Mouse (Mus musculus): ENCODE results near the gene Otud7b. TPM values are rescaled to one million over a fixed set of nuclear protein-coding genes. Genes with fewer than 3 reads are reported as not detected.
A peak's percentile ranks its signal among the peaks of the same experiment; 100 is the strongest.

The Otud7b gene
- polyA plus RNA-seq, 1 experiment from 2014 or later = 19.8 TPM

DNA sequence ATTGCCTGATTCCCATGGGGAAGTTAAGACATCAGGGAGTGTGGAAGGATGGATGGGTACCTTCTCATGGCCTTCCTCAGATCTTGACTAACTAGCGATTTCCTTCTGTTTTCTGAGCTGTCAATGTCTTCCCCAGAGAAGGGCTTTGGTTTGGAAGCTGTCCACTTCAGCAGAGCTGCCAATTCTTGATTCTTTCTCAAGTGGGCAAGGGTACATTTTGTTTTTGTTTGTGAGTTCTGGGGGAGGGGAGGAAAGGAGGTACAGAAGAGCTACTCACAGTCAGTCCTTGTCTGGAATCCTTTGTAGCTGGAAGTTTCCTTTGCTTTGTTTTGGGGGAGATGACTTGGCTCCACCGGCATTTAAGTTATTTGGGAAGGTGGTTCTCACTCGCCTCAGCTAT is 8.9 kb downstream of the Otud7b start:
- no peak overlapping the region for H3K4me2 ChIP-seq (replicated peaks)
- no peaks in the 10 kb centered on the region for H3K9me3 ChIP-seq
- ATAC-seq = no peak
- no peaks in the 10 kb centered on the region for H3K36me3 ChIP-seq
- WGBS = 51% methylated on average over 3 of the region's 3 CpGs
- no peak overlapping the region for H3K4me3 ChIP-seq (replicated peaks)
- H3K27me3 ChIP-seq (replicated peaks) = no peaks in the 10 kb centered on the region
- H3K9ac ChIP-seq = no peak overlapping the region
- H3K27ac ChIP-seq = no peak overlapping the region
- H3K4me1 ChIP-seq (replicated peaks) = no peaks in the 10 kb centered on the region

DNA sequence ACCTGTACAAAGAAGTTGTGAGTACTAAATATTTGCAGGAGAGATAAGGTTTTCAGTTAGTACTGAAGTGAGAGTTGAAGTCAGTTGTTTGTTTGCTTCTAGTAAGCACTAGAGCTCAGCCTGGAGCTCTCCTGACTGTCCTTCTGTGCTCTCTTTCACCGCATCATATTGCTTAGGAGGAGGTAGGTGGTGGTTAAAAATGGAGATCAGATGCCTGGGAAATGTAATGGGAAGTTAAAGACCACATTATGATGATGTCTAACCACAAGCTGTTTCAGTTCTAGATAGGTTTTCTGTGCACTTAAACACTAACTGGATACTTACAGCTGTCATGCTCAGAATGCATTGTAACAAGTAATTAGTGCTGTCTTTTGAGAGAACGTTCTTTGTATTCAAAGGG is 13.8 kb downstream of the Otud7b start:
- no peaks in the 10 kb centered on the region for H3K4me1 ChIP-seq (replicated peaks)
- no peaks in the 10 kb centered on the region for H3K9me3 ChIP-seq
- no peaks in the 10 kb centered on the region for H3K27me3 ChIP-seq (replicated peaks)
- H3K36me3 ChIP-seq = no peaks in the 10 kb centered on the region
- 73% methylated on average over 2 of the region's 2 CpGs for WGBS
- no peak overlapping the region for H3K9ac ChIP-seq
- no peak overlapping the region for H3K4me3 ChIP-seq (replicated peaks)
- ATAC-seq = no peak
- H3K27ac ChIP-seq = no peak overlapping the region
- H3K4me2 ChIP-seq (replicated peaks) = no peak overlapping the region

DNA sequence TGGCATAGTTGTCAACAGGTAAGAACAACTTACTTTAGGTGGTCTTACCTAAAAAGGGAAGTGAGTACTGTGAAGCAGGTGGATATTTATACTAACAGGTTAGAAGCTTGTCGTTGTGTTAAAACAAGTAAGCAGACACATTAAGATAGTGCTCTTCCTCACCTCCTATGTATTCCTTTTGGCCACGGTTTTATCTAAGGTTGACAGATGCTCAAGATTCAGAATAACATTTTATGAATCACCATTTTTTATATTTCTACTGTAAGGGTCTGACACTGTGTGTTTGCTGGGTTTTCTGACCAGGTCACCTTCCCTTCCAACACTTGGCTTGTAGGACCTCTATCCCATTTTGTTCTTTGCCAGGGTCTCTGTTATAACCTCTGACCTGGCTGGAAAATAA is 14.4 kb downstream of the Otud7b start:
- no peak overlapping the region for H3K4me3 ChIP-seq (replicated peaks)
- WGBS = 95% methylated on average over 2 of the region's 2 CpGs
- H3K27me3 ChIP-seq (replicated peaks) = no peaks in the 10 kb centered on the region
- no peaks in the 10 kb centered on the region for H3K36me3 ChIP-seq
- no peak overlapping the region for H3K9ac ChIP-seq
- no peak overlapping the region for H3K4me2 ChIP-seq (replicated peaks)
- no peaks in the 10 kb centered on the region for H3K9me3 ChIP-seq
- no peak for ATAC-seq
- no peak overlapping the region for H3K27ac ChIP-seq
- no peaks in the 10 kb centered on the region for H3K4me1 ChIP-seq (replicated peaks)

DNA sequence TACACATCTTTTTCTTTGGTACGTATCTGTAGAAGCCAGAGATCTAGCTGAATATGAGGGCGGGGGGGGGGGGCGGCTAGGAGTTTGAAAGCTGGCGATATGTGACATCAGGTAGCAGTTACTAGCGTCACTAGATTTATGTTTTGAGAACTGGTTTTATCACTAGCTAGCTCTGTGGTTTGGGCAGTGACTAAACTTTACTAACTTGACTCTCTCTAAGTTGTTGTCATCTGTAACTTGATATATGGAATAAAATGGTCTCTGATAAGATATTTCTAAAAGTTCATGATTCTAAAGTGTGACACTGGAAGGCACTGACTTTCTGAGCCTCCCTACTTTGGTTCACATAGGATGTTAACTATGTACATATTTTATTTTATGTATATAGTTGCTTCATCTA is 19.9 kb downstream of the Otud7b start:
- Histone ChIP-seq H3K4me1 (replicated peaks) (no peaks in the 10 kb centered on the region), H3K27me3 (replicated peaks) (no peaks in the 10 kb centered on the region), H3K9me3 (no peaks in the 10 kb centered on the region), H3K4me2 (replicated peaks) (no peak overlapping the region), H3K4me3 (replicated peaks) (no peak overlapping the region), H3K36me3 (no peaks in the 10 kb centered on the region), H3K27ac (no peak overlapping the region), H3K9ac (no peak overlapping the region)
- no peak for ATAC-seq
- WGBS = 95% methylated on average over 5 of the region's 5 CpGs

DNA sequence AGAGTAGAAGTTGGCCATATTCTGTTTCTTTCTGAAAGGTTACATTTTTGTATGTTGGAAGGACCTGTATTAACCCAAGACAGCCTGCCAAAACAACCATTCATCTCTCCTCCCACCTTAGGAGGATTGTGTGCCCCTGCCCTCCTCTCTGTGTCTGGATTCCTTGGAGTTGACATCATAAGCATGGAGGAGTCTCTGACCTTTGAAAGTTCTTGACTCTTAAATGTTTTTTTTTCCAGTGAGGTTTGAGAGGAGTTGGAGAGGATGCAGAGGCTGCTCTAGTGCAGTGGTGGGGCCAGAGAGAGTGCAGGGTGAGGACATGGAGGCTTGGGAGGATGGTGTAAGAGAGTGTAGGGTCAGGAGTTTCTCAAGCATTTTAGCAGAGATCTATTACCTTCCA is 23.8 kb downstream of the Otud7b start:
- H3K4me3 ChIP-seq (replicated peaks) = no peak overlapping the region
- H3K4me2 ChIP-seq (replicated peaks) = no peak overlapping the region
- H3K4me1 ChIP-seq (replicated peaks) = no peaks in the 10 kb centered on the region
- H3K9ac ChIP-seq = no peak overlapping the region
- no peaks in the 10 kb centered on the region for H3K27me3 ChIP-seq (replicated peaks)
- no peaks in the 10 kb centered on the region for H3K36me3 ChIP-seq
- no peaks in the 10 kb centered on the region for H3K9me3 ChIP-seq
- H3K27ac ChIP-seq = no peak overlapping the region
- no peak for ATAC-seq

DNA sequence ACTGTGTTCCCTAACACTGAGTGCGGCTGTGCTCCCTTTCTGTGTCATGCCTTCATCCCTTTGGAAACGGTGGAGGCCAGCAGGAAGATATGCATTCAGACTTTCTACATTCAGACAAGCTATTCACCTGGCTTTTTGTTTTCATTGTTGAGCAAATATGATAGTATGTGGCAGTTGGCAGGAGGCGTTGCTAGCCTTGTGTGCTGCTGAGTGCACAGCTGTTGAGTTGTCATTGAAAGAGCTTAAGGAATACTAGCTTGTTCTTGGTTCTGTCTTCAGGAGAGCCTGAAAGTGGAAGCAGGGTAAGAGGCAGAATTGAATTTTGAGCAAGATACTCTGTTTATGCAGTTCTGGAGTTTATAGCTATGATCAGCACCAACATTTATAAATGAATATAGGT is 28.2 kb downstream of the Otud7b start:
- Histone ChIP-seq H3K4me1 (replicated peaks) (no peaks in the 10 kb centered on the region), H3K4me2 (replicated peaks) (no peak overlapping the region), H3K4me3 (replicated peaks) (no peak overlapping the region), H3K9me3 (no peaks in the 10 kb centered on the region), H3K27me3 (replicated peaks) (no peaks in the 10 kb centered on the region), H3K27ac (no peak overlapping the region), H3K9ac (no peak overlapping the region), H3K36me3 (no peaks in the 10 kb centered on the region)
- WGBS = 78% methylated on average over 3 of the region's 3 CpGs
- ATAC-seq = no peak

DNA sequence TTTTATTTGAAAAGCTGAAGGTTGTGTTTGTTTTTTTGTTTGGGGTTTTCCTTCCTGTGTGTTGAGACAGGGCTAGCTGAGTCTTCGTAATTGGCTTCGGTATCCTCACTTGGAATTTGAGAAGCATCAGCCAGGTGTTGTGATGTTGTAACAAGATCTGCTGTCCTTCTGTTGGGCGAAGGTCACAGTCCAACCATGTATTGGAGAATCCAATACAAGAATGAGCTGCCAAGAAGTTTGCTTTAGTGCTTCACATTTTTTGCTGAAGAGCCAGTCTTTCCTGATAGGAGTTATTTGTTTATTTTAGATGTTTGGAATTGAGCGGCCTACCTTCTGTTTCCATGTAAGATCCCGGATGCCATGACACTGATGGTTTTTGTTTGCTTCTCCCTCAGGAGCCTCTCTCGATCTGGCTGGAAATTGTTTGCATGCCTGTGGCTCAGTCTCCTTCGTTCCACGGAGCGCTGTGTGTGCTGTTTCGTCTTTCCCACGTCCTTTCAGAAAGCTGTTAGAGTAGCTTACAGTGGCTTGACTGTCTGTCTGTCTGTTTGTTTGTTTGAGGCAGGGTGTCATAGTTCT is 29.1 kb downstream of the Otud7b start:
- WGBS = 48% methylated on average over 11 of the region's 11 CpGs
- no peaks in the 10 kb centered on the region for H3K4me1 ChIP-seq (replicated peaks)
- H3K4me2 ChIP-seq (replicated peaks) = no peak overlapping the region
- no peaks in the 10 kb centered on the region for H3K9me3 ChIP-seq
- no peak overlapping the region for H3K9ac ChIP-seq
- no peaks in the 10 kb centered on the region for H3K27me3 ChIP-seq (replicated peaks)
- H3K4me3 ChIP-seq (replicated peaks) = no peak overlapping the region
- no peak overlapping the region for H3K27ac ChIP-seq
- ATAC-seq = no peak
- H3K36me3 ChIP-seq = no peaks in the 10 kb centered on the region

DNA sequence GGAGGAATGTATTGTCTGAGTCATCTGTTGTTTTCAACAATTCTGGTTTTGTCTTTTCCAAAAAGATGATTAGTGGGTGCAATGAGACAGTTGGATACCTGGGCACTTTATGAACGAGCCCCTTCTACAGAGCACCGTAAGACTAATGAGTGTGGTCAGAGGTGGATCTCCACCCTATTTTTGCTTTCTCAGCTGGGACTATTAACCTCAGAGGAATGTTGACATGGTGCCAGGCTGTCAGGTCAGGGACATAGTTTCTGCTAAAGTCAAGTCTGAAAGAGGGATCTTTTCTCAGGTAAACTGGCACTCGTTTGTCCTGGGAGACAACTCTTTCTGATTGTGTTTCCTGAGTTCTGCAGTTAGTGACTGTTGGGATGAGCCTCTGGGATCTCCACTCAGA is 30.7 kb downstream of the Otud7b start:
- 72% methylated on average over 3 of the region's 3 CpGs for WGBS
- H3K36me3 ChIP-seq = no peaks in the 10 kb centered on the region
- H3K4me3 ChIP-seq (replicated peaks) = no peak overlapping the region
- H3K9me3 ChIP-seq = no peaks in the 10 kb centered on the region
- ATAC-seq = no peak
- no peak overlapping the region for H3K9ac ChIP-seq
- H3K4me2 ChIP-seq (replicated peaks) = no peak overlapping the region
- H3K4me1 ChIP-seq (replicated peaks) = no peaks in the 10 kb centered on the region
- H3K27me3 ChIP-seq (replicated peaks) = no peaks in the 10 kb centered on the region
- no peak overlapping the region for H3K27ac ChIP-seq

DNA sequence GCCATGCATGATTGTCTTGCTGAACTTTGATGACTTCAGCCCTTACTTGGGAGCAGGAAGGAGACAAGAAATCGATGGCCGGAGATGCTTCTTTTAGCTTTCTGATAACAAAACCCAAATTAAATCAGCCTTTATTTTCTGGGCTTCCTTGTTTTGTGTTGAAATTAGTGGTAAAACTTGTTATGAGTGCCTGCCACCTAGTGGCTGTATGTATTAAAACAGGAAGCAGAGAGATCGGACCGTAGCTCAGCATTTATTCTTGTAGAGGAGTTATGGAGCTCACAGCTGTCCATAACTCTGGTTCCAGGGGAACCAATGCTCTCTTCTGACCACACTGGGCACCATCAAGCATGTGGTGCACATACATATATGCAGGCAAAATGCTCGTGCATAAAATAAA is 43.6 kb downstream of the Otud7b start:
- no peak overlapping the region for H3K4me3 ChIP-seq (replicated peaks)
- H3K27ac ChIP-seq = no peak overlapping the region
- peaks cover 17% of the 10 kb centered on the region for H3K36me3 ChIP-seq
- no peak overlapping the region for H3K4me2 ChIP-seq (replicated peaks)
- H3K9ac ChIP-seq = no peak overlapping the region
- no peaks in the 10 kb centered on the region for H3K27me3 ChIP-seq (replicated peaks)
- no peaks in the 10 kb centered on the region for H3K4me1 ChIP-seq (replicated peaks)
- no peaks in the 10 kb centered on the region for H3K9me3 ChIP-seq
- ATAC-seq = no peak
- 18% methylated on average over 5 of the region's 5 CpGs for WGBS

DNA sequence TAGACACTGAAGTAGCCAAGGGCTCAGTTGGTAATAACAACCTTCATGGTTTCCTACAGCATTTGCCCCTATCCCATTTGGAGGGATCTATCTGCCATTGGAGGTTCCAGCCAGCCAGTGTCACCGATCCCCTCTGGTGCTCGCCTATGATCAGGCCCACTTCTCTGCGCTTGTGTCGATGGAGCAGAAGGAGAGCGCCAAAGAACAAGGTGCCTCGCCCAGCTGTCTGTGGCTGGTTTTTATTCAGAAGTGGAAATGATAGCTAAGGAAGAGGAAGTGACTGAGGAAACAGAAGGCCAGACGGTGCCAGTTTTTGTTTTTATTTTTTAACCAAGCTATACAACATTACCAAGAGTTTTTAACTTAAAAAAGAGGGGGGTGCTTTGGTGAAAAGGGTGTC is 47.5 kb downstream of the Otud7b start:
- Histone ChIP-seq H3K27me3 (replicated peaks) (no peaks in the 10 kb centered on the region), H3K4me3 (replicated peaks) (no peak overlapping the region), H3K4me2 (replicated peaks) (no peak overlapping the region), H3K36me3 (peaks cover 40% of the 10 kb centered on the region), H3K9ac (no peak overlapping the region), H3K27ac (no peak overlapping the region), H3K4me1 (replicated peaks) (no peaks in the 10 kb centered on the region), H3K9me3 (no peaks in the 10 kb centered on the region)
- WGBS = 87% methylated on average over 7 of the region's 7 CpGs
- no peak for ATAC-seq

DNA sequence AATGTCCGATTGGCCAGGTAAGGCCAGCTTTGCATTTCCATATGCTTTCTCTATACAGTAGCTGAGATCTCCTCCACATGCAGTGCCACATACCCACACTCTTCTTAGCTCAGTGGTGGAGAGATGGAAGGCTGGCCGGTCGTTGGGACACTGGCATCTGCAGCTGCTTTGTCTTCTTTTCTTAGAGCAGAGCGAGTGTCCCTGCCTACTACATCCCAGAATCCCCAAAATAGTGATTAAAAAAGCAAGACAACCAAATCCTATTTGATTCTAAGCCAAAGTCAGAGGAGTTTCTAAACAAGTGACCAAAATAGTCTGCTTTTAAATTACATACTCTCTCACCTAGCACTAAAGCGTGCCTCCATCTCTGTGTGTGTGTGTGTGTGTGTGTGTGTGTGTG is 48.3 kb downstream of the Otud7b start:
- H3K27ac ChIP-seq = no peak overlapping the region
- no peaks in the 10 kb centered on the region for H3K9me3 ChIP-seq
- no peak for ATAC-seq
- H3K9ac ChIP-seq = no peak overlapping the region
- no peaks in the 10 kb centered on the region for H3K27me3 ChIP-seq (replicated peaks)
- no peaks in the 10 kb centered on the region for H3K4me1 ChIP-seq (replicated peaks)
- no peak overlapping the region for H3K4me2 ChIP-seq (replicated peaks)
- no peak overlapping the region for H3K4me3 ChIP-seq (replicated peaks)
- WGBS = 94% methylated on average over 5 of the region's 5 CpGs
- peaks cover 40% of the 10 kb centered on the region for H3K36me3 ChIP-seq

DNA sequence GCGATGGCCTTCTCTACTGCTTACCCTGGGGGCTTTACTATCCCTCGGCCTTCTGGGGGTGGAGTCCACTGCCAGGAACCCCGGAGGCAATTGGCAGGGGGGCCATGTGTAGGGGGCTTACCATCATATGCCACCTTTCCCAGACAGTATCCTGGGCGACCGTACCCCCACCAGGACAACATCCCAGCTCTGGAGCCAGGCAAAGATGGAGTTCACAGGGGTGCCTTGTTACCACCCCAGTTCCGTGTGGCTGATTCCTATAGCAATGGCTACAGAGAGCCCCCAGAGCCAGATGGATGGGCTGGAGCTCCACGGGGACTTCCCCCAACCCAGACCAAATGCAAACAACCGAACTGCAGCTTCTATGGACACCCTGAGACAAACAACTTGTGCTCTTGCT is 51.2 kb downstream of the Otud7b start:
- no peak for ATAC-seq
- Histone ChIP-seq H3K4me3 (replicated peaks) (no peak overlapping the region), H3K4me2 (replicated peaks) (no peak overlapping the region), H3K4me1 (replicated peaks) (peaks cover 6% of the 10 kb centered on the region), H3K9me3 (no peaks in the 10 kb centered on the region), H3K27ac (no peak overlapping the region), H3K9ac (no peak overlapping the region), H3K36me3 (peaks cover 40% of the 10 kb centered on the region), H3K27me3 (replicated peaks) (no peaks in the 10 kb centered on the region)
- 83% methylated on average over 8 of the region's 8 CpGs for WGBS

DNA sequence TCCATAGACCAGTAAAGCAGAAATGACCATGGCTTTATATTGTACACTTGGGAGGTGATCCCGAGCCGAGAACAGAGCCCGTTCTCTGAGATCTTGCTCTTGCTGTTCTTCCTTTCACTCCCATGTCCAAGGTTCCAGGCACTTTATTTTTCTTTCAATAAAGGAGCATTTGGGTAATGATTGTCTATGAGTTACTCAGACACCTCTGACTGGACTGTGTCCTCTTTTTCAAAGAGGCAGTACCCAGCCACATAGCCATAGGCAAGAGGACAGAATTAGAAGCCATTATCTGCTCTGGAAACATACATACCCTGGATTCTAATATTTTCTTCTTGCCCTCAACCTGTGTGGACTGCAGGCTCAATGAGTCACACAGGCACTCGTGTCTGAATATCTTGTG is 55.5 kb downstream of the Otud7b start:
- Histone ChIP-seq H3K27ac (peak overlapping the region; percentile 80), H3K27me3 (replicated peaks) (no peaks in the 10 kb centered on the region), H3K4me2 (replicated peaks) (peak overlapping the region; percentile 92), H3K36me3 (peaks cover 7% of the 10 kb centered on the region), H3K9ac (0 out of 2 replicates have a peak overlapping the region, but pooled peaks have one; percentile 67), H3K4me1 (replicated peaks) (peaks cover 6% of the 10 kb centered on the region), H3K4me3 (replicated peaks) (peak overlapping the region; percentile 7; the same call in 1 of the 2 replicates), H3K9me3 (no peaks in the 10 kb centered on the region)
- 51% methylated on average over 4 of the region's 4 CpGs for WGBS
- ATAC-seq = peak; percentile 9
